Mouse (Mus musculus): Measurements from ENCODE around the gene Fat3. TPM values are rescaled to one million over a fixed set of nuclear protein-coding genes. Genes with fewer than 3 reads are reported as not detected.

Fat3 gene
- polyA plus RNA-seq, 1 experiment from 2014 or later: 2.3 TPM

- H3K9me3 ChIP-seq (replicated peaks; ENCODE audit: control insufficient read depth, low read length): no peaks in the 10 kb centered on the region
- no peak overlapping the region for H3K9ac ChIP-seq (ENCODE audit: low read depth, low read length)
- no peak overlapping the region for H3K27ac ChIP-seq (ENCODE audit: low read depth, low read length)
- no peaks in the 10 kb centered on the region for H3K4me1 ChIP-seq (ENCODE audit: control insufficient read depth, insufficient read depth, low read length)
- H3K4me2 ChIP-seq: no peak overlapping the region
- no peaks in the 10 kb centered on the region for H3K36me3 ChIP-seq (ENCODE audit: control insufficient read depth, insufficient read depth, low read length)
- ATAC-seq (replicated peaks; ENCODE audit: insufficient number of reproducible peaks, low FRiP score, low TSS enrichment): no peak
- no peaks in the 10 kb centered on the region for H3K27me3 ChIP-seq (ENCODE audit: control insufficient read depth, insufficient read depth, low read length)
- WGBS (ENCODE audit: insufficient replicate concordance): 57% methylated on average over 6 of the region's 6 CpGs
- no peak overlapping the region for H3K4me3 ChIP-seq (ENCODE audit: low read depth, low read length)
Observed at GRCm38 (mm10) chr9:16398734-16399686, 102.1 kb downstream of the Fat3 start.

- Histone ChIP-seq H3K9me3 (replicated peaks; ENCODE audit: control insufficient read depth, low read length) (no peaks in the 10 kb centered on the region), H3K4me2 (no peak overlapping the region), H3K27ac (ENCODE audit: low read depth, low read length) (no peak overlapping the region), H3K4me1 (ENCODE audit: control insufficient read depth, insufficient read depth, low read length) (no peaks in the 10 kb centered on the region), H3K27me3 (ENCODE audit: control insufficient read depth, insufficient read depth, low read length) (no peaks in the 10 kb centered on the region), H3K36me3 (ENCODE audit: control insufficient read depth, insufficient read depth, low read length) (no peaks in the 10 kb centered on the region), H3K9ac (ENCODE audit: low read depth, low read length) (no peak overlapping the region), H3K4me3 (ENCODE audit: low read depth, low read length) (no peak overlapping the region)
- ATAC-seq (replicated peaks; ENCODE audit: insufficient number of reproducible peaks, low FRiP score, low TSS enrichment): no peak
- WGBS (ENCODE audit: insufficient replicate concordance): 56% methylated on average over 4 of the region's 4 CpGs
Observed at GRCm38 (mm10) chr9:16389141-16389540, 111.9 kb downstream of the Fat3 start.

- no peaks in the 10 kb centered on the region for H3K9me3 ChIP-seq (replicated peaks; ENCODE audit: control insufficient read depth, low read length)
Observed at GRCm38 (mm10) chr9:16387527-16387926, 113.6 kb downstream of the Fat3 start.

GRCm38 (mm10) chr9:16363713-16364112 lies 137.4 kb downstream of the Fat3 start:
- Histone ChIP-seq H3K4me2 (no peak overlapping the region), H3K27me3 (ENCODE audit: control insufficient read depth, insufficient read depth, low read length) (no peaks in the 10 kb centered on the region), H3K4me1 (ENCODE audit: control insufficient read depth, insufficient read depth, low read length) (no peaks in the 10 kb centered on the region), H3K36me3 (ENCODE audit: control insufficient read depth, insufficient read depth, low read length) (no peaks in the 10 kb centered on the region), H3K9ac (ENCODE audit: low read depth, low read length) (no peak overlapping the region), H3K9me3 (replicated peaks; ENCODE audit: control insufficient read depth, low read length) (no peaks in the 10 kb centered on the region), H3K27ac (ENCODE audit: low read depth, low read length) (no peak overlapping the region), H3K4me3 (ENCODE audit: low read depth, low read length) (no peak overlapping the region)
- ATAC-seq (replicated peaks; ENCODE audit: insufficient number of reproducible peaks, low FRiP score, low TSS enrichment): no peak
- 72% methylated on average over 3 of the region's 3 CpGs for WGBS (ENCODE audit: insufficient replicate concordance)

More at GRCm38 (mm10) chr9:16387527-16387926, 113.6 kb downstream of the Fat3 start:
- H3K9ac ChIP-seq (ENCODE audit: low read depth, low read length): no peak overlapping the region
- H3K27ac ChIP-seq (ENCODE audit: low read depth, low read length): no peak overlapping the region
- no peak overlapping the region for H3K4me3 ChIP-seq (ENCODE audit: low read depth, low read length)
- H3K4me2 ChIP-seq: no peak overlapping the region
- ATAC-seq (replicated peaks; ENCODE audit: insufficient number of reproducible peaks, low FRiP score, low TSS enrichment): no peak
- H3K36me3 ChIP-seq (ENCODE audit: control insufficient read depth, insufficient read depth, low read length): no peaks in the 10 kb centered on the region
- H3K27me3 ChIP-seq (ENCODE audit: control insufficient read depth, insufficient read depth, low read length): no peaks in the 10 kb centered on the region
- no peaks in the 10 kb centered on the region for H3K4me1 ChIP-seq (ENCODE audit: control insufficient read depth, insufficient read depth, low read length)

- H3K4me1 ChIP-seq (ENCODE audit: control insufficient read depth, insufficient read depth, low read length): no peaks in the 10 kb centered on the region
- 12% methylated on average over 5 of the region's 5 CpGs for WGBS (ENCODE audit: insufficient replicate concordance)
- H3K4me2 ChIP-seq: no peak overlapping the region
- H3K9ac ChIP-seq (ENCODE audit: low read depth, low read length): no peak overlapping the region
- H3K36me3 ChIP-seq (ENCODE audit: control insufficient read depth, insufficient read depth, low read length): no peaks in the 10 kb centered on the region
- no peaks in the 10 kb centered on the region for H3K9me3 ChIP-seq (replicated peaks; ENCODE audit: control insufficient read depth, low read length)
- no peak for ATAC-seq (replicated peaks; ENCODE audit: insufficient number of reproducible peaks, low FRiP score, low TSS enrichment)
- no peak overlapping the region for H3K4me3 ChIP-seq (ENCODE audit: low read depth, low read length)
- no peaks in the 10 kb centered on the region for H3K27me3 ChIP-seq (ENCODE audit: control insufficient read depth, insufficient read depth, low read length)
- no peak overlapping the region for H3K27ac ChIP-seq (ENCODE audit: low read depth, low read length)
Observed at GRCm38 (mm10) chr9:16361811-16362210, 139.3 kb downstream of the Fat3 start.

- ATAC-seq (replicated peaks; ENCODE audit: insufficient number of reproducible peaks, low FRiP score, low TSS enrichment): no peak
- H3K4me3 ChIP-seq (ENCODE audit: low read depth, low read length): no peak overlapping the region
Observed at GRCm38 (mm10) chr9:16356636-16357035, 144.4 kb downstream of the Fat3 start.

GRCm38 (mm10) chr9:16354906-16355305 lies 146.2 kb downstream of the Fat3 start:
- WGBS (ENCODE audit: insufficient replicate concordance): 20% methylated on average over 1 of the region's 1 CpGs
- no peak for ATAC-seq (replicated peaks; ENCODE audit: insufficient number of reproducible peaks, low FRiP score, low TSS enrichment)
- no peak overlapping the region for H3K4me3 ChIP-seq (ENCODE audit: low read depth, low read length)
- H3K9ac ChIP-seq (ENCODE audit: low read depth, low read length): no peak overlapping the region
- H3K27ac ChIP-seq (ENCODE audit: low read depth, low read length): no peak overlapping the region
- H3K9me3 ChIP-seq (replicated peaks; ENCODE audit: control insufficient read depth, low read length): no peaks in the 10 kb centered on the region
- no peaks in the 10 kb centered on the region for H3K36me3 ChIP-seq (ENCODE audit: control insufficient read depth, insufficient read depth, low read length)
- no peaks in the 10 kb centered on the region for H3K4me1 ChIP-seq (ENCODE audit: control insufficient read depth, insufficient read depth, low read length)
- H3K4me2 ChIP-seq: no peak overlapping the region
- H3K27me3 ChIP-seq (ENCODE audit: control insufficient read depth, insufficient read depth, low read length): no peaks in the 10 kb centered on the region

More at GRCm38 (mm10) chr9:16356636-16357035, 144.4 kb downstream of the Fat3 start:
- Histone ChIP-seq H3K9ac (ENCODE audit: low read depth, low read length) (no peak overlapping the region), H3K36me3 (ENCODE audit: control insufficient read depth, insufficient read depth, low read length) (no peaks in the 10 kb centered on the region), H3K9me3 (replicated peaks; ENCODE audit: control insufficient read depth, low read length) (no peaks in the 10 kb centered on the region), H3K4me2 (no peak overlapping the region), H3K27me3 (ENCODE audit: control insufficient read depth, insufficient read depth, low read length) (no peaks in the 10 kb centered on the region), H3K4me1 (ENCODE audit: control insufficient read depth, insufficient read depth, low read length) (no peaks in the 10 kb centered on the region), H3K27ac (ENCODE audit: low read depth, low read length) (no peak overlapping the region)
- WGBS (ENCODE audit: insufficient replicate concordance): 68% methylated on average over 4 of the region's 4 CpGs

GRCm38 (mm10) chr9:16353049-16353724 lies 147.9 kb downstream of the Fat3 start:
- Histone ChIP-seq H3K4me1 (ENCODE audit: control insufficient read depth, insufficient read depth, low read length) (no peaks in the 10 kb centered on the region), H3K4me3 (ENCODE audit: low read depth, low read length) (no peak overlapping the region), H3K36me3 (ENCODE audit: control insufficient read depth, insufficient read depth, low read length) (no peaks in the 10 kb centered on the region), H3K27ac (ENCODE audit: low read depth, low read length) (no peak overlapping the region), H3K9me3 (replicated peaks; ENCODE audit: control insufficient read depth, low read length) (no peaks in the 10 kb centered on the region), H3K27me3 (ENCODE audit: control insufficient read depth, insufficient read depth, low read length) (no peaks in the 10 kb centered on the region), H3K9ac (ENCODE audit: low read depth, low read length) (no peak overlapping the region), H3K4me2 (no peak overlapping the region)
- 38% methylated on average over 4 of the region's 4 CpGs for WGBS (ENCODE audit: insufficient replicate concordance)
- no peak for ATAC-seq (replicated peaks; ENCODE audit: insufficient number of reproducible peaks, low FRiP score, low TSS enrichment)
